Mouse (Mus musculus) MEL (cell line): Measurements from ENCODE around the gene Crybb2. TPM values are rescaled to one million over a fixed set of nuclear protein-coding genes. Genes with fewer than 3 reads are reported as not detected.

Experiments used
- DNase-seq: peaks from one replicate; pipeline ENCODE4 v3.0.0; 2011; ENCODE audit warnings: low read depth, low spot score
- H3K27ac ChIP-seq: 2 replicates; pipeline ENCODE4 v1.5.1; 2012; ENCODE audit warnings: low read depth, mild to moderate bottlenecking, control low read depth, low read length, moderate library complexity; ENCODE audit not compliant: control insufficient read depth
- H3K27me3 ChIP-seq, 2 experiments: fragments of 150-350 bp in 1 of 2; sonication (generic) in 1 of 2; 2 replicates each; pipeline ENCODE4 v1.6.1; 2012; ENCODE audit warnings: low read length in 2 of 2, mild to moderate bottlenecking in 2 of 2, improper control_type of control experiment in 1 of 2, moderate library complexity in 1 of 2; ENCODE audit not compliant: insufficient read depth in 2 of 2, control insufficient read depth in 1 of 2
- H3K36me3 ChIP-seq, 2 experiments: 2 replicates each; pipeline ENCODE4 v1.6.1; 2012 to 2014; ENCODE audit warnings: low read length in 2 of 2, improper control_type of control experiment in 1 of 2, inconsistent platforms in 1 of 2, mild to moderate bottlenecking in 1 of 2; ENCODE audit not compliant: insufficient read depth in 2 of 2, control insufficient read depth in 1 of 2
- H3K4me1 ChIP-seq, 2 experiments: fragments of 150-350 bp in 1 of 2; sonication (generic) in 1 of 2; 2 replicates each; pipeline ENCODE4 v1.6.1; 2012; ENCODE audit warnings: low read length in 2 of 2, improper control_type of control experiment in 1 of 2, mild to moderate bottlenecking in 1 of 2; ENCODE audit not compliant: insufficient read depth in 2 of 2, control insufficient read depth in 1 of 2
- H3K4me3 ChIP-seq, 2 experiments: fragments of 150-350 bp in 1 of 2; sonication (generic) in 1 of 2; 2 replicates each; pipeline ENCODE4 v1.5.1; 2012; ENCODE audit warnings: low read depth in 2 of 2, low read length in 2 of 2, mild to moderate bottlenecking in 2 of 2, moderate library complexity in 2 of 2, control low read depth in 1 of 2, improper control_type of control experiment in 1 of 2; ENCODE audit not compliant: control insufficient read depth in 1 of 2, insufficient read depth in 1 of 2
- H3K79me2 ChIP-seq: 2 replicates; pipeline ENCODE4 v1.6.1; 2012; ENCODE audit warnings: mild to moderate bottlenecking, low read length, moderate library complexity; ENCODE audit not compliant: control insufficient read depth, poor library complexity, insufficient read depth
- H3K9ac ChIP-seq: 2 replicates; pipeline ENCODE4 v1.6.1; 2012; ENCODE audit warnings: low read depth, mild to moderate bottlenecking, control low read depth, low read length, moderate library complexity; ENCODE audit not compliant: control insufficient read depth, poor library complexity, severe bottlenecking
- H3K9me3 ChIP-seq: fragments of 150-350 bp; sonication (generic); replicated peaks from 2 replicates; pipeline ENCODE4 v1.6.1; 2012; ENCODE audit warnings: mild to moderate bottlenecking, low read length, improper control_type of control experiment, moderate library complexity; ENCODE audit not compliant: insufficient read depth
- BHLHE40 ChIP-seq: IDR thresholded peaks from 2 replicates; pipeline ENCODE4 v1.6.1; 2012; ENCODE audit warnings: low read depth, mild to moderate bottlenecking, inconsistent platforms, low read length, improper control_type of control experiment, borderline replicate concordance
- CTCF ChIP-seq, 3 experiments: IDR thresholded peaks in 2 of 3; conservative IDR thresholded peaks in 1 of 3; 2 replicates each; pipeline ENCODE4 v1.5.1; 2011 to 2012; ENCODE audit warnings: low read length in 3 of 3, low read depth in 2 of 3, mild to moderate bottlenecking in 2 of 3, improper control_type of control experiment in 1 of 3, inconsistent platforms in 1 of 3, mixed read lengths in 1 of 3, moderate library complexity in 1 of 3; ENCODE audit not compliant: control insufficient read depth in 1 of 3, insufficient read depth in 1 of 3, poor library complexity in 1 of 3, severe bottlenecking in 1 of 3
- ELF1 ChIP-seq: IDR thresholded peaks from 2 replicates; pipeline ENCODE4 v1.6.1; 2014; ENCODE audit warnings: low read depth, mild to moderate bottlenecking, inconsistent platforms, low read length, improper control_type of control experiment, moderate library complexity
- EP300 ChIP-seq, 2 experiments: IDR thresholded peaks; 2 replicates each; pipeline ENCODE4 v1.6.1; 2011; ENCODE audit warnings: improper control_type of control experiment in 2 of 2, low read length in 2 of 2, low read depth in 1 of 2, mild to moderate bottlenecking in 1 of 2
- GABPA ChIP-seq: IDR thresholded peaks from 2 replicates; pipeline ENCODE4 v1.6.1; 2012; ENCODE audit warnings: low read depth, mild to moderate bottlenecking, inconsistent platforms, low read length, improper control_type of control experiment, moderate library complexity
- HCFC1 ChIP-seq: IDR thresholded peaks from 2 replicates; pipeline ENCODE4 v1.6.1; 2012; ENCODE audit warnings: low read depth, mild to moderate bottlenecking, inconsistent platforms, low read length, improper control_type of control experiment, moderate library complexity
- JUND ChIP-seq: IDR thresholded peaks from 2 replicates; pipeline ENCODE4 v1.6.1; 2011; ENCODE audit warnings: low read depth, mild to moderate bottlenecking, improper control_type of control experiment, low read length
- KAT2A ChIP-seq: conservative IDR thresholded peaks from 2 replicates; pipeline ENCODE4 v1.6.1; 2012; ENCODE audit warnings: low read depth, low read length, improper control_type of control experiment, inconsistent platforms
- MXI1 ChIP-seq: IDR thresholded peaks from 2 replicates; pipeline ENCODE4 v1.6.1; 2011; ENCODE audit warnings: mild to moderate bottlenecking, low read depth, low read length, improper control_type of control experiment
- POLR2AphosphoS2 ChIP-seq: IDR thresholded peaks from 2 replicates; pipeline ENCODE4 v1.6.1; 2011; ENCODE audit warnings: low read length, improper control_type of control experiment
- POLR2AphosphoS5 ChIP-seq: IDR thresholded peaks from 2 replicates; pipeline ENCODE4 v1.6.1; 2012; ENCODE audit warnings: low read depth, borderline replicate concordance, mild to moderate bottlenecking, inconsistent platforms, low read length, moderate library complexity, mixed read lengths
- RCOR1 ChIP-seq: IDR thresholded peaks from 2 replicates; pipeline ENCODE4 v1.6.1; 2012; ENCODE audit warnings: low read depth, mild to moderate bottlenecking, inconsistent platforms, low read length, improper control_type of control experiment
- SMC3 ChIP-seq: IDR thresholded peaks from 2 replicates; pipeline ENCODE4 v1.6.1; 2011; ENCODE audit warnings: low read depth, low read length, improper control_type of control experiment
- USF1 ChIP-seq: IDR thresholded peaks from 2 replicates; pipeline ENCODE4 v1.6.1; 2014; ENCODE audit warnings: low read depth, mild to moderate bottlenecking, inconsistent platforms, low read length, improper control_type of control experiment, moderate library complexity
- USF2 ChIP-seq, 2 experiments: IDR thresholded peaks; 2 replicates each; pipeline ENCODE4 v1.6.1; 2011 to 2012; ENCODE audit warnings: improper control_type of control experiment in 2 of 2, low read length in 2 of 2, borderline replicate concordance in 1 of 2, inconsistent platforms in 1 of 2, low read depth in 1 of 2, mild to moderate bottlenecking in 1 of 2; ENCODE audit not compliant: insufficient read depth in 1 of 2
- ZKSCAN1 ChIP-seq: IDR thresholded peaks from 2 replicates; pipeline ENCODE4 v1.6.1; 2012; ENCODE audit warnings: low read depth, mild to moderate bottlenecking, inconsistent platforms, low read length, improper control_type of control experiment, moderate library complexity
- polyA plus RNA-seq, 2 experiments: library from polyadenylated mRNA; stranded (reverse) in 1 of 2; unstranded in 1 of 2; fragments of >175 nt in 1 of 2; fragments of >200 nt in 1 of 2; gene quantifications; 2 replicates each; pipeline versions ENCODE4 v1.2.1 to v1.2.4; 2012; ENCODE audit warnings: low replicate concordance in 2 of 2, low read depth in 1 of 2; ENCODE audit not compliant: insufficient read length in 2 of 2, insufficient read depth in 1 of 2, missing spikeins in 1 of 2
- total RNA-seq: library from RNA; depleted of rRNA; stranded (reverse); fragments of 300-350 nt; gene quantifications from 2 replicates; pipeline ENCODE4 v1.2.3, GENCODE M21; 2012

The Crybb2 gene
- total and polyA plus RNA-seq, 3 experiments: not detected

DNA sequence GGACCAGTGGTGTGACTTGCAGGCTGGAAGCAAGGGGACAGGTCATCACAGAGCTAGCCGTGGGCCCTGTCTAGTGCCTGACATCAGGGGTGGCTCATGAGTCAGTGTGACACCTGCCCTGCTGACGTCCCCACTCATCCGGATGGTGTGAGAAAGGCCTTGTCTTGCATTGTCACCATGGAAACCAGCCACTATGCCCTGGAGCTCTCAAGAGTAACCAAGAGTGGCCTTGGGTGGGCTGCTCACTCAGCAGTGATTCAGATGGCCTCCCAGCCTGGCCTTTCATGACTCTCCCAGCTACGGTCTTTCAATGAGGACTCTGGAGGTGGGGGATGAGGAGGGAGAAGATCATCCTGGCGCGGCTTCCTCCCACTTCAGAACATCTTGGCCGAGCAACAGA lies 32.5 kb upstream of the Crybb2 start:
- Histone ChIP-seq H3K9me3 (no peaks in the 10 kb centered on the region), H3K4me1 (no peaks in the 10 kb centered on the region), H3K4me3 (no peak overlapping the region), H3K79me2 (no peaks in the 10 kb centered on the region), H3K9ac (no peak overlapping the region), H3K27ac (no peak overlapping the region), H3K27me3 (no peaks in the 10 kb centered on the region), H3K36me3 (no peaks in the 10 kb centered on the region)
- no peak for DNase-seq
- TF ChIP-seq CTCF (IDR thresholded peaks at IDR 0.05 in 2 of 3, conservative IDR thresholded peaks at IDR 0.05 in 1 of 3; ENCODE audit: control insufficient read depth in 1 of 3, insufficient read depth in 1 of 3, low read depth in 2 of 3, low read length in 3 of 3, poor library complexity in 1 of 3, severe bottlenecking in 1 of 3) (no peak), GABPA (no peak), POLR2AphosphoS2 (no peak), KAT2A (no peak), USF1 (no peak), ELF1 (no peak), BHLHE40 (no peak), ZKSCAN1 (no peak), JUND (no peak), USF2 (IDR thresholded peaks at IDR 0.05; ENCODE audit: borderline replicate concordance in 1 of 2, insufficient read depth in 1 of 2, low read depth in 1 of 2, low read length in 2 of 2) (no peak), POLR2AphosphoS5 (no peak), SMC3 (no peak), HCFC1 (no peak)

DNA sequence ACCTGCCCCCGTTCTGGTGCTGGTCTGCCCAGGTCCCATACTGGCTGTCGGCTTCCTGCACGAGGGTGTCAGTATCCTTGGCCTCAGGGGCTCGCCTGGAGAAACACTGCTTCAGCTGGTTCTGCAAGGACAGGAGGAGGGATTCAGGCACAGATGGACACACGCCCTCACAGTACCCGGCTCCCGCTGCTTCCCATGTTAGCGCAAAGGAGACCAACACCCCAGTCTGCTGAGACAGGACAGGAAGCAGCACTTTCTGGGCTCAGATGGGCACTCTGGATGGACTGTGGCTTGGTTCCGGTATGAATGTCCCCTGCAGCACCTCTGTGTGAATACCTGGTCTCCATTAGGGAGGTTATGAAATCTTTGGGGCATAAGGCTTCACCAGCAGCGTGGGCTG lies 31.5 kb upstream of the Crybb2 start:
- H3K27ac ChIP-seq: no peak overlapping the region
- H3K27me3 ChIP-seq: no peaks in the 10 kb centered on the region
- H3K4me1 ChIP-seq: no peaks in the 10 kb centered on the region
- no peaks in the 10 kb centered on the region for H3K79me2 ChIP-seq
- H3K9ac ChIP-seq: no peak overlapping the region
- no peaks in the 10 kb centered on the region for H3K9me3 ChIP-seq
- no peaks in the 10 kb centered on the region for H3K36me3 ChIP-seq
- TF ChIP-seq HCFC1 (no peak), MXI1 (no peak), USF2 (IDR thresholded peaks at IDR 0.05; ENCODE audit: borderline replicate concordance in 1 of 2, insufficient read depth in 1 of 2, low read depth in 1 of 2, low read length in 2 of 2) (no peak), RCOR1 (no peak), EP300 (IDR thresholded peaks at IDR 0.05; ENCODE audit: low read depth in 1 of 2, low read length in 2 of 2) (no peak)
- no peak for DNase-seq
- H3K4me3 ChIP-seq: no peak overlapping the region
